Mouse (Mus musculus) limb, embryonic 14.5 days (tissue): ENCODE data around the gene Slc20a1. TPM values are rescaled to one million over a fixed set of nuclear protein-coding genes. Genes with fewer than 3 reads are reported as not detected.

Experiments used
- ATAC-seq: fragments of 200-750 bp; cut with Nextera tagmentation; 2 replicates; pipeline ENCODE4 v1.8.0; 2017; ENCODE audit warnings: low read depth, moderate number of reproducible peaks, moderate TSS enrichment; ENCODE audit not compliant: low FRiP score
- DNase-seq: peaks from one replicate; pipeline ENCODE4 v3.0.0-alpha.2; 2015; ENCODE audit warnings: low spot score
- H3K27ac ChIP-seq: fragments of 300-500 bp; sonication (generic); replicated peaks from 2 replicates; pipeline ENCODE4 v1.5.1; 2014; ENCODE audit warnings: low read depth, mild to moderate bottlenecking, low read length, moderate library complexity, mixed read lengths
- H3K27me3 ChIP-seq: fragments of 300-500 bp; sonication (generic); 2 replicates; pipeline ENCODE4 v1.6.1; 2014; ENCODE audit warnings: low read length, mixed read lengths; ENCODE audit not compliant: control insufficient read depth, insufficient read depth
- H3K36me3 ChIP-seq: fragments of 300-500 bp; sonication (generic); 2 replicates; pipeline ENCODE4 v1.6.1; 2014; ENCODE audit warnings: mild to moderate bottlenecking, low read length, moderate library complexity, mixed read lengths; ENCODE audit not compliant: control insufficient read depth, insufficient read depth
- H3K4me1 ChIP-seq: fragments of 300-500 bp; sonication (generic); 2 replicates; pipeline ENCODE4 v1.6.1; 2014; ENCODE audit warnings: antibody characterized with exemption, low read length, mixed read lengths; ENCODE audit not compliant: control insufficient read depth, insufficient read depth
- H3K4me2 ChIP-seq: fragments of 300-500 bp; sonication (generic); replicated peaks from 2 replicates; pipeline ENCODE4 v1.6.1; 2014; ENCODE audit warnings: low read depth, mild to moderate bottlenecking, low read length, moderate library complexity; ENCODE audit not compliant: severe bottlenecking
- H3K4me3 ChIP-seq: fragments of 300-500 bp; sonication (generic); replicated peaks from 2 replicates; pipeline ENCODE4 v1.5.1; 2014; ENCODE audit warnings: low read length
- H3K9ac ChIP-seq: fragments of 300-500 bp; sonication (generic); 2 replicates; pipeline ENCODE4 v1.6.1; 2014; ENCODE audit warnings: mild to moderate bottlenecking, low read depth, low read length, moderate library complexity; ENCODE audit not compliant: severe bottlenecking
- H3K9me3 ChIP-seq: fragments of 300-500 bp; sonication (generic); 2 replicates; pipeline ENCODE4 v1.6.1; 2016; ENCODE audit warnings: low read length; ENCODE audit not compliant: control insufficient read depth
- POLR2A ChIP-seq: fragments of 200-500 bp; IDR thresholded peaks from 2 replicates; pipeline ENCODE4 v1.8.0; 2012; ENCODE audit warnings: inconsistent platforms, mild to moderate bottlenecking, moderate library complexity, borderline replicate concordance; ENCODE audit not compliant: insufficient read depth, insufficient read length; ENCODE audit errors: extremely low read depth
- WGBS: fragments of 180-500 bp; shearing (Covaris S2); extraction: QIAGEN DNeasy Blood & Tissue Kit; methylation state at CpG from one replicate; pipeline ENCODE4 v1.1.7; 2014; 5-methylcytosine and 5-hydroxymethylcytosine counted together
- polyA plus RNA-seq, 2 experiments: library from polyadenylated mRNA; depleted of rRNA in 1 of 2; stranded (reverse) in 1 of 2; unstranded in 1 of 2; fragments of >200 nt; fragmentation: Nextera tagmentation in 1 of 2; extraction: Ambion mirVana in 1 of 2; gene quantifications; 2 replicates each; pipeline versions ENCODE4 v1.2.1 to v1.2.3; 2012 to 2014

Gene Slc20a1
- polyA plus RNA-seq, 2 experiments = 28.7 to 40.8 TPM

GRCm38 (mm10) chr2:129246924-129247323 is 48.4 kb downstream of the Slc20a1 start:
- H3K9me3 ChIP-seq = no peaks in the 10 kb centered on the region
- DNase-seq = no peak
- 93% methylated on average over 12 of the region's 12 CpGs for WGBS
- no peak overlapping the region for H3K27ac ChIP-seq
- no peak overlapping the region for H3K4me3 ChIP-seq
- no peak for ATAC-seq
- H3K27me3 ChIP-seq = no peaks in the 10 kb centered on the region
- H3K36me3 ChIP-seq = no peaks in the 10 kb centered on the region
- H3K9ac ChIP-seq = no peak overlapping the region
- TF ChIP-seq POLR2A = no peak
- H3K4me2 ChIP-seq = no peak overlapping the region
- no peaks in the 10 kb centered on the region for H3K4me1 ChIP-seq

DNA sequence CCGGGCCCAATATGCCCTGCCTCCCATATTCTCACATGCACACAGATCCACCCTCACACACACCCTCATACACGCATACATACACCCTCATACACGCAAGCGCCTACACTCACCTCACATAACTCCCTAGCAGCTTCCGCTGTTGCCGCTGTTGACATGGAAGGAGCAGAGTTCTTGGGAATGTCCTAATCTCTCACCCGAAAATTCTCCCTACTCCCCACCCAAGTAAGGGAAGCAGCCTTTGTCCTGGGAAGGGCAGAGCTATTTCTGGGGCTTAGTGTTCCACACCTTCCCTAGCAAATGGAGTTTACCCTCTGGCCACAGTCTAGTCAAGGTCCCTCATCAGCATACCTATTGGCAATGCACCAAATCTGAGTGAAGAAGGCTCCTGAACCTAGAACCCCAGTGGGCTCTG is 49.1 kb downstream of the Slc20a1 start:
- H3K27me3 ChIP-seq = no peaks in the 10 kb centered on the region
- H3K4me1 ChIP-seq = no peaks in the 10 kb centered on the region
- no peak for TF ChIP-seq POLR2A
- WGBS = 87% methylated on average over 7 of the region's 7 CpGs
- no peak overlapping the region for H3K4me2 ChIP-seq
- no peaks in the 10 kb centered on the region for H3K9me3 ChIP-seq
- H3K36me3 ChIP-seq = no peaks in the 10 kb centered on the region
- no peak overlapping the region for H3K4me3 ChIP-seq
- no peak for DNase-seq
- H3K9ac ChIP-seq = no peak overlapping the region
- ATAC-seq = no peak
- no peak overlapping the region for H3K27ac ChIP-seq

GRCm38 (mm10) chr2:129249321-129249720 is 50.8 kb downstream of the Slc20a1 start:
- Histone ChIP-seq H3K27ac (no peak overlapping the region), H3K4me3 (no peak overlapping the region), H3K4me2 (no peak overlapping the region), H3K36me3 (no peaks in the 10 kb centered on the region), H3K9ac (no peak overlapping the region), H3K4me1 (no peaks in the 10 kb centered on the region), H3K27me3 (no peaks in the 10 kb centered on the region), H3K9me3 (no peaks in the 10 kb centered on the region)
- WGBS = 26% methylated on average over 1 of the region's 1 CpGs
- ATAC-seq (no peak), DNase-seq (no peak)
- no peak for TF ChIP-seq POLR2A

GRCm38 (mm10) chr2:129252836-129253630 is 54.5 kb downstream of the Slc20a1 start:
- no peak for ATAC-seq

DNA sequence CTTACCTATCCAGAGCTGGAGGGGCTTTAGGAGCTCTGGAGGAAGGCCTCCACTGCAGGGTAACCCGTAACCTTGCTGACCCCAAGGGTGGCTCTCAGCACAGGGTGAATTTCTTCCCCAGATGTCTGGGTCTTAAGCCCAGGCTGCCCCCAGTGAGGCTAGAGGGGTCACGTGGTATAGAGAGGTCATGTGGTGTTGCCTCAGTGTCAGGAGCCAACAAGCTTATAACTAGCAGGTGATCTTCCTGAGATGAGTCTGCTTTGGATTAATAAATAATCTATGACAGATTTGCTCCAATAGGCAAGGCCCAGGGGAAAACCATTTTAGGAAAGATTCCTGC is 55.0 kb downstream of the Slc20a1 start:
- Histone ChIP-seq H3K9ac (no peak overlapping the region), H3K27me3 (no peaks in the 10 kb centered on the region), H3K9me3 (no peaks in the 10 kb centered on the region), H3K4me2 (no peak overlapping the region), H3K27ac (no peak overlapping the region), H3K4me1 (0 out of 2 replicates have a peak, but pooled peaks cover 3% of the 10 kb centered on the region), H3K4me3 (no peak overlapping the region), H3K36me3 (no peaks in the 10 kb centered on the region)
- WGBS = 49% methylated on average over 2 of the region's 2 CpGs
- ATAC-seq = no peak
- DNase-seq = no peak
- no peak for TF ChIP-seq POLR2A

More at GRCm38 (mm10) chr2:129252836-129253630, 54.5 kb downstream of the Slc20a1 start:
- H3K36me3 ChIP-seq = no peaks in the 10 kb centered on the region
- TF ChIP-seq POLR2A = no peak
- no peak overlapping the region for H3K4me3 ChIP-seq
- no peak overlapping the region for H3K27ac ChIP-seq
- DNase-seq = no peak
- H3K9ac ChIP-seq = no peak overlapping the region
- no peaks in the 10 kb centered on the region for H3K9me3 ChIP-seq
- no peak overlapping the region for H3K4me2 ChIP-seq
- WGBS = 89% methylated on average over 17 of the region's 19 CpGs
- H3K4me1 ChIP-seq = no peaks in the 10 kb centered on the region
- H3K27me3 ChIP-seq = no peaks in the 10 kb centered on the region
